In genomic region chr11:106673727-106674611, GRCm38 (mm10) we compare ENCODE assay signal across 8 mouse cellular contexts.
DNase-seq lines count a peak whose midpoint lies in the region; ATAC-seq and TF ChIP-seq lines count a peak whose summit lies in the region.

No protein-coding gene starts in this region.

- H3K36me3 ChIP-seq in spleen, adult 2 months (ENCODE audit: control insufficient read depth, insufficient read depth, low read length): peaks cover 9% of the 10 kb centered on the region
- H3K36me3 ChIP-seq in heart, embryonic 15.5 days: no peaks in the 10 kb centered on the region
- no peaks in the 10 kb centered on the region for H3K36me3 ChIP-seq in liver, embryonic 14.5 days (replicated peaks; ENCODE audit: control insufficient read depth, insufficient read depth, low read depth)

- 0 out of 2 replicates have a peak, but pooled peaks have one; percentile 1 for ATAC-seq in heart, embryonic 15.5 days (replicated peaks; ENCODE audit: insufficient number of reproducible peaks, insufficient read depth, low FRiP score, low read depth)
- no peak for ATAC-seq in liver, embryonic 14.5 days (ENCODE audit: insufficient read depth)

- H3K4me3 ChIP-seq in spleen, adult 2 months (ENCODE audit: extremely low read depth, insufficient read depth, insufficient read length): peak overlapping the region; percentile 20; the same call in 1 of the 2 replicates
- peak overlapping the region; percentile 19 for H3K4me3 ChIP-seq in heart, embryonic 15.5 days
- no peak overlapping the region for H3K4me3 ChIP-seq in liver, embryonic 14.5 days (ENCODE audit: insufficient read depth in 1 of 2, low read depth in 2 of 2, low read length in 2 of 2)

- H3K4me1 ChIP-seq in spleen, adult 2 months (ENCODE audit: control insufficient read depth, insufficient read depth, insufficient read length): peaks cover 45% of the 10 kb centered on the region; the same call in 1 of the 2 replicates
- H3K4me1 ChIP-seq in heart, embryonic 15.5 days (replicated peaks): peaks cover 76% of the 10 kb centered on the region
- H3K4me1 ChIP-seq in liver, embryonic 14.5 days (replicated peaks; ENCODE audit: control insufficient read depth in 2 of 2, insufficient read depth in 2 of 2, low read length in 1 of 2): peaks cover 0 to 20% of the 10 kb centered on the region in 2 experiments; a peak in 2 of 4 replicates

- DNase-seq in spleen, adult 2 months (ENCODE audit: low read depth in 1 of 2, low spot score in 2 of 2): no peak
- no peak for DNase-seq in spleen, postnatal 4 days (ENCODE audit: low spot score in 2 of 2)
- DNase-seq in liver, embryonic 14.5 days (ENCODE audit: low read depth in 3 of 3, low spot score in 3 of 3): no peak
- DNase-seq in thymus, postnatal 25 days: peak; percentile 47
- no peak for DNase-seq in adrenal gland, adult 8-10 months
- DNase-seq in urinary bladder, postnatal 25 days (ENCODE audit: low spot score): no peak
- no peak for DNase-seq in embryo, embryonic 10 days (ENCODE audit: low spot score)

- no peak for TF ChIP-seq EP300 in liver, embryonic 14.5 days (IDR thresholded peaks at IDR 0.05; ENCODE audit: low read depth)

- no peak for TF ChIP-seq CTCF in spleen, adult 2 months (IDR thresholded peaks at IDR 0.05; ENCODE audit: extremely low read depth, insufficient read depth, insufficient read length, insufficient replicate concordance)
- no peak for TF ChIP-seq CTCF in liver, embryonic 14.5 days (IDR thresholded peaks at IDR 0.05; ENCODE audit: low read depth)

- no peak for TF ChIP-seq POLR2A in spleen, adult 2 months (IDR thresholded peaks at IDR 0.05; ENCODE audit: low read depth, low read length)

- H3K27ac ChIP-seq in spleen, adult 2 months (ENCODE audit: insufficient read depth, low read length): peak overlapping the region; percentile 89
- peak overlapping the region; percentile 86 for H3K27ac ChIP-seq in heart, embryonic 15.5 days
- H3K27ac ChIP-seq in liver, embryonic 14.5 days: no peak overlapping the region

- H3K9me3 ChIP-seq in heart, embryonic 15.5 days (replicated peaks): no peaks in the 10 kb centered on the region
- H3K9me3 ChIP-seq in liver, embryonic 14.5 days (ENCODE audit: control insufficient read depth, low read length): no peaks in the 10 kb centered on the region

- peak overlapping the region; percentile 55 for H3K4me2 ChIP-seq in heart, embryonic 15.5 days
- H3K4me2 ChIP-seq in liver, embryonic 14.5 days (ENCODE audit: low read depth): peak overlapping the region; percentile 34; the same call in 1 of the 2 replicates

- H3K9ac ChIP-seq in heart, embryonic 15.5 days: no peak overlapping the region
- no peak overlapping the region for H3K9ac ChIP-seq in liver, embryonic 14.5 days (replicated peaks)

- 54% methylated on average over 8 of the region's 8 CpGs for WGBS in spleen, adult 2 months
- WGBS in heart, embryonic 15.5 days: 56% methylated on average over 8 of the region's 8 CpGs
- WGBS in liver, embryonic 14.5 days (ENCODE audit: insufficient replicate concordance): 57% methylated on average over 8 of the region's 8 CpGs

- H3K27me3 ChIP-seq in spleen, adult 2 months (ENCODE audit: control insufficient read depth, insufficient read depth, low read length): no peaks in the 10 kb centered on the region
- H3K27me3 ChIP-seq in heart, embryonic 15.5 days: no peaks in the 10 kb centered on the region
- H3K27me3 ChIP-seq in liver, embryonic 14.5 days (ENCODE audit: control insufficient read depth, insufficient read depth, low read length): no peaks in the 10 kb centered on the region

Comparison
In these comparisons a context has a peak if more than half of its experiments do, and no peak if none do; other contexts are left out.
1. H3K4me3 ChIP-seq: peak in spleen, adult 2 months (single experiment) and heart, embryonic 15.5 days (single experiment); none in liver, embryonic 14.5 days (0 of 2).